Mouse (Mus musculus) forebrain, embryonic 15.5 days (tissue): ENCODE data around the gene Mrpl42. TPM values are rescaled to one million over a fixed set of nuclear protein-coding genes. Genes with fewer than 3 reads are reported as not detected.
"Not testable (repeated sequence)": the region's sequence is repeated elsewhere in the genome, so short reads cannot be mapped to it uniquely, and the experiment has no call there.

Source experiments
- ATAC-seq: fragments of 200-750 bp; cut with Nextera tagmentation; replicated peaks from 2 replicates; pipeline ENCODE4 v1.8.0; 2017; ENCODE audit warnings: mild to moderate bottlenecking, moderate TSS enrichment, moderate library complexity
- H3K27ac ChIP-seq: fragments of 300-500 bp; sonication (generic); replicated peaks from 2 replicates; pipeline ENCODE4 v1.5.1; 2015; ENCODE audit warnings: mild to moderate bottlenecking, inconsistent platforms
- H3K27me3 ChIP-seq: fragments of 300-500 bp; sonication (generic); 2 replicates; pipeline ENCODE4 v1.6.1; 2015; ENCODE audit warnings: inconsistent platforms
- H3K36me3 ChIP-seq: fragments of 300-500 bp; sonication (generic); 2 replicates; pipeline ENCODE4 v1.6.1; 2015; ENCODE audit warnings: mild to moderate bottlenecking, inconsistent platforms
- H3K4me1 ChIP-seq: fragments of 300-500 bp; sonication (generic); 2 replicates; pipeline ENCODE4 v1.6.1; 2015; ENCODE audit warnings: inconsistent platforms
- H3K4me2 ChIP-seq: fragments of 300-500 bp; sonication (generic); replicated peaks from 2 replicates; pipeline ENCODE4 v1.6.1; 2015; ENCODE audit warnings: mild to moderate bottlenecking, inconsistent platforms
- H3K4me3 ChIP-seq: fragments of 300-500 bp; sonication (generic); 2 replicates; pipeline ENCODE4 v1.5.1; 2015; ENCODE audit warnings: mild to moderate bottlenecking, inconsistent platforms
- H3K9ac ChIP-seq: fragments of 300-500 bp; sonication (generic); replicated peaks from 2 replicates; pipeline ENCODE4 v1.6.1; 2015; ENCODE audit warnings: mild to moderate bottlenecking, inconsistent platforms
- H3K9me3 ChIP-seq: fragments of 300-500 bp; sonication (generic); 2 replicates; pipeline ENCODE4 v1.6.1; 2016; ENCODE audit warnings: inconsistent platforms
- WGBS: fragments of 180-500 bp; shearing (Covaris S2); methylation state at CpG from one replicate; pipeline ENCODE4 v1.1.7; 2015; ENCODE audit warnings: mixed read lengths; 5-methylcytosine and 5-hydroxymethylcytosine counted together
- polyA plus RNA-seq: library from polyadenylated mRNA; unstranded; fragments of >200 nt; fragmentation: Nextera tagmentation; extraction: Ambion mirVana; gene quantifications from 2 replicates; pipeline ENCODE4 v1.2.1, GENCODE M21; 2015

The Mrpl42 gene
- polyA plus RNA-seq, result 232 and 246 TPM in 2 replicates

DNA sequence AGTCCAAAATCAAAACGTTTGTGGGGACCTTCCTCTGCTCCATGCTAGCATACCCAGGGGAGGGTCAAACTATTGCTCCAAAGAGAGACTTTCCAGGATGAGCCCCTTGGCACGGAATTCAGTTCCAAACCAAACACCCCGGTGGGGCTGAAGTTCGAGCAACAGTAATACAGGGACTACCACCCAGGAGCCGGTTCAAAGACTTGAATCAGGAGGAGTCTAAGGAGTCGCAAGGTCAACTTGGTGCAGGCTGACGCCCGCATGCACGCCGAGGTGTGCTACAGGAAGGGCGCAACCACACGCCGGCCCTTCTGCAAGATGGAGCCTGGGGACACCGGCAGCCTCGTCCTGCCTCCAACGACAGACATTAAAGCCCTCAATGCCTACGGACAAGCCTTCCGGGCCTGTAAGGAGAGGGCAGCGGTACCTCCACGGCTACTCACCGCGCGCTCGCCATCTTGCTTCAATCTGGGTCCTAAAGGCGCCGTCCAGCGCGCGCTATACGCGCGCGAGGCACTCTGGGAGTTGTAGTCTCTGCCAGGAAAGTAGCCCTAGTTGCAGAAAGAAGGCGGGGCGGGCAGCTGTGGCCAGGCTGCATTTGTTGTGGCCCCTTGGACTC lies at the start of gene Mrpl42:
Gene Mrpl42 (minus strand): TSS at position 478 of the 619 bp plus-strand sequence.
- Histone ChIP-seq H3K27me3 (no peaks in the 10 kb centered on the region), H3K4me2 (peak within 1 kb of the TSS; percentile 63), H3K4me3 (peak within 1 kb of the TSS; percentile 87), H3K27ac (peak within 1 kb of the TSS; percentile 88), H3K9me3 (no peaks in the 10 kb centered on the region), H3K36me3 (peaks cover 9% of the 10 kb centered on the region; the same call in 1 of the 2 replicates), H3K9ac (peak within 1 kb of the TSS; percentile 86), H3K4me1 (peaks cover 12% of the 10 kb centered on the region)
- WGBS, result under 1% methylated on average over 35 of the region's 35 CpGs
- ATAC-seq, result peak; percentile 97

DNA sequence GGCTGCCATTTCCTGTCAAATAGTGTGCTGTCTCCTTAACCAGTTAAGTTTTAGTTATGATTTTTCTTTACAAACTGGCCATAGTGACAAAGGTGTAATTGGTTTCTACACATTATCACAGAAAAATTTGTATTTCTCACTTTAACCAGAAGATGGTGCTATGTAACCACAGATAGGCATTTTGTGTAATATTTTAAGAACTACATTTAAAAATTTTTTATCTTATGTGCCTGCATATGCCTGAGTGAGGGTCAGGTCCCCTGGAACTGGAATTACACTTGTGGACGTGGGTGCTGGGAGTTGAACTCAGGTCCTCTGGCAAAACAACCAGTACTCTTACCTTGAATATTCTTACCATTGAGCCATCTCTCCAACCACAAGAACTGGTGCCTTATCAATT lies 48.8 kb upstream of the Mrpl42 start:
- Histone ChIP-seq H3K4me2 (no peak overlapping the region), H3K9ac (no peak overlapping the region), H3K4me1 (peaks cover 6% of the 10 kb centered on the region; the same call in 1 of the 2 replicates), H3K9me3 (no peaks in the 10 kb centered on the region), H3K27ac (no peak overlapping the region; the same call in 1 of the 2 replicates), H3K4me3 (no peak overlapping the region), H3K36me3 (peaks cover 22% of the 10 kb centered on the region), H3K27me3 (no peaks in the 10 kb centered on the region)
- 60% methylated on average over 1 of the region's 1 CpGs for WGBS
- no peak for ATAC-seq

DNA sequence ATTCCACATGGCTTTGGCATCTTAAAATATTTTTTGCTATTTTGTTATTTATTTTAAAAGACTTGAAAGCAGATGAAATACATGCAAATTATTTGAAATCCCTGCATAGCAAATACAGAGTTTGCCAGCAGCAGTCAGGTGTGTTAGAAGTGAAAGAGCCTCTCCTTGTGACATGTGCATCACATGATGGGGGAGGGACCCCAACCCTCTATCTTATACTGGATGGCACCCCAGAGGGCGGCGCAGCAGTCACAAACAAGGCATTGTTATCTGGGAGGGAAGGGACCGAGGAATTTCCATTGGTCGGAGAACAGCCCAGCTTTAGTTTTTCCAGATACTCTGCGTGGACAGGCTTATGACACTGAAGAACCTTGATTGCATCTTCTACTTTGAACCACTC lies 47.3 kb upstream of the Mrpl42 start:
- peaks cover 12% of the 10 kb centered on the region for H3K4me1 ChIP-seq
- ATAC-seq, H3K9me3 ChIP-seq: not testable (repeated sequence)

DNA sequence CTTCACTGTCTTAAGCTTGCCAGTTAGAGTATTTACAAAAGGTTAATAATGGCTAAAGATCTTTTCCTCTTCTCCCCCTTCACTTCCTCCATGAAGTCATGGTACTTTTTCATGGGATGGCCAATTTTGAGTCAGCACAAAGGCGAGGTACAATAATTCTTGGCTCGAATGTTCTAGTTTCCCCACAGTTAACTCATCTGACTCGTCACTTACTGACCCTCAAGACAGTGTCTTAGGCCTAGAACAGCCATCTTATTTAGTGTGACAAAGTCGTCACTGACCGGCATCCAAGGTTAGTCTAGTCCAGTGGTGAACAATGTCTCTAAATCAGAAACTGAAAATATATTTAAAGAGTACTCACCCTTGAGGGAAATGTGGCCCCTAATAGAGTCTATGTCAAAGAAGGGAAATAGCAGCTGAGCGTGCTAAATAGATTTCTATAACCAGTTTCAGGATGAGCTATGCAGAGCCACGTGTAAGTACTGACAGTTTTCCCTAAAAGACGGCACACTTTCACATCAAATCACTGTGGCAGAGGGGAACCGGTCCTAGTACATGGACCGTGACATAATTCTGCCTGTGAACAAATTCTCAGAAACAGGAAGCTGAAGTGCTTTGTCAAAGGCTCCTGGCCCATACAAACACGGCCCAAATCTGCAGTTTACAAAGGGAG lies 46.5 kb upstream of the Mrpl42 start:
- no peak overlapping the region for H3K4me3 ChIP-seq
- H3K4me2 ChIP-seq, result no peak overlapping the region
- ATAC-seq, result no peak
- H3K27me3 ChIP-seq, result no peaks in the 10 kb centered on the region
- no peaks in the 10 kb centered on the region for H3K9me3 ChIP-seq
- WGBS, result 86% methylated on average over 11 of the region's 11 CpGs
- H3K27ac ChIP-seq, result no peak overlapping the region
- H3K4me1 ChIP-seq, result peaks cover 14% of the 10 kb centered on the region
- peaks cover 31% of the 10 kb centered on the region for H3K36me3 ChIP-seq
- H3K9ac ChIP-seq, result no peak overlapping the region

More for the DNA sequence above, 47.3 kb upstream of the Mrpl42 start:
- H3K9ac ChIP-seq, H3K27me3 ChIP-seq, H3K4me2 ChIP-seq, H3K4me3 ChIP-seq, H3K27ac ChIP-seq: not testable (repeated sequence)
- peaks cover 29% of the 10 kb centered on the region for H3K36me3 ChIP-seq
- WGBS, result 51% methylated on average over 5 of the region's 5 CpGs

DNA sequence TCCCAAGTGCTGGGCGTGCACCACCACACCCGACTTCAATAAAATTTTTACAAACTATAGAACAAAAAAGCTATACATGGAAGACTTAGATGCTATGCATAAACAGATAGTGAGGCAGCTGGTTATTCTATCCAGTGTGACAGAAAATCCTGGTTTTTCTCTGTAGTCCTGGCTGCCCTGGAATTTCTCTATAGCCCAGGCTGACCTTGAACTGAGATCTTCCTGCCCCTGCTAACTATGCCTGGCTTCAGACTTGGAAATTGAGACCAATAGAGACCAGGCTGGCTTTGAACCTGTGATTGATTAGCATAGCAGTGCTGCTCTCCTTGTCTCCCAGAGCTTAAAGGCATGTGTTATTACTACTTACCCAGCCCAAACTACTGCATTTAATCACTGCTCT lies 44.4 kb upstream of the Mrpl42 start:
- no peak for ATAC-seq
- no peak overlapping the region for H3K27ac ChIP-seq
- WGBS, result 93% methylated on average over 2 of the region's 2 CpGs
- H3K4me3 ChIP-seq, result no peak overlapping the region
- peaks cover 8% of the 10 kb centered on the region; the same call in 1 of the 2 replicates for H3K4me1 ChIP-seq
- H3K9me3 ChIP-seq, result no peaks in the 10 kb centered on the region
- H3K9ac ChIP-seq, result no peak overlapping the region
- H3K4me2 ChIP-seq, result no peak overlapping the region
- H3K27me3 ChIP-seq, result no peaks in the 10 kb centered on the region
- peaks cover 34% of the 10 kb centered on the region for H3K36me3 ChIP-seq

DNA sequence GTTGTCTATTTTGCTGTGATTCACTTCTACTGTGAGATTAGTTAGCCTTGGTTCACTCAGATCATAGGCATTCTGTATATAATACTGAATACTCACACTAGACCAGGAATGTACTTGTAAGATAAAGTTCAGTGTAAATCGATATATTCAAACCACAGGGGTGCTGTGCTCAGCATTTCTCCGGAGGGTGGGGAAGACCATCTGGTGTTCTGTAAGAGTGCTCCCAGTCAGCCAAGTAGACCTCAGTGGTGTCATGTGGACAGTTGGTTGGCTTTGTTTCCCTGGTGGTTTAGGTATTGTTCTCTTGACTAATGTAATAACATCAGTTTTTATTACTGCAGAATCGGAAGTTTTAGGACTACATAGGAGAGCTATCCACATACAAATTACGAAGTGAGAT lies 43.3 kb upstream of the Mrpl42 start:
- peaks cover 8% of the 10 kb centered on the region; the same call in 1 of the 2 replicates for H3K4me1 ChIP-seq
- H3K9ac ChIP-seq, result no peak overlapping the region
- H3K4me3 ChIP-seq, result no peak overlapping the region
- 65% methylated on average over 4 of the region's 4 CpGs for WGBS
- H3K27ac ChIP-seq, result peak overlapping the region; percentile 11; the same call in 1 of the 2 replicates
- H3K36me3 ChIP-seq, result peaks cover 34% of the 10 kb centered on the region
- ATAC-seq, result no peak
- H3K27me3 ChIP-seq, result no peaks in the 10 kb centered on the region
- no peaks in the 10 kb centered on the region for H3K9me3 ChIP-seq
- H3K4me2 ChIP-seq, result no peak overlapping the region

GRCm38 (mm10) chr10:95544651-95545050 lies 42.9 kb upstream of the Mrpl42 start:
- no peaks in the 10 kb centered on the region for H3K9me3 ChIP-seq
- ATAC-seq, result no peak
- peaks cover 8% of the 10 kb centered on the region; the same call in 1 of the 2 replicates for H3K4me1 ChIP-seq
- H3K36me3 ChIP-seq, result peaks cover 32% of the 10 kb centered on the region
- no peak overlapping the region for H3K9ac ChIP-seq
- no peaks in the 10 kb centered on the region for H3K27me3 ChIP-seq
- H3K4me2 ChIP-seq, result no peak overlapping the region
- H3K27ac ChIP-seq, result peak overlapping the region; percentile 11; the same call in 1 of the 2 replicates
- WGBS, result 55% methylated on average over 2 of the region's 2 CpGs
- H3K4me3 ChIP-seq, result no peak overlapping the region

GRCm38 (mm10) chr10:95544004-95544403 lies 42.3 kb upstream of the Mrpl42 start:
- H3K9me3 ChIP-seq, result no peaks in the 10 kb centered on the region
- H3K4me1 ChIP-seq, result peaks cover 8% of the 10 kb centered on the region; the same call in 1 of the 2 replicates
- ATAC-seq, result no peak
- no peak overlapping the region for H3K9ac ChIP-seq
- no peak overlapping the region for H3K4me2 ChIP-seq
- no peaks in the 10 kb centered on the region for H3K27me3 ChIP-seq
- H3K27ac ChIP-seq, result no peak overlapping the region
- H3K36me3 ChIP-seq, result peaks cover 28% of the 10 kb centered on the region
- H3K4me3 ChIP-seq, result no peak overlapping the region

- Histone ChIP-seq H3K27me3 (no peaks in the 10 kb centered on the region), H3K27ac (no peak overlapping the region), H3K9me3 (no peaks in the 10 kb centered on the region), H3K4me1 (peaks cover 8% of the 10 kb centered on the region; the same call in 1 of the 2 replicates), H3K4me2 (no peak overlapping the region), H3K9ac (no peak overlapping the region), H3K36me3 (peaks cover 24% of the 10 kb centered on the region), H3K4me3 (no peak overlapping the region)
- 84% methylated on average over 2 of the region's 2 CpGs for WGBS
- ATAC-seq, result no peak
These were observed 41.6 kb upstream of the Mrpl42 start for GRCm38 (mm10) chr10:95543377-95543776.

DNA sequence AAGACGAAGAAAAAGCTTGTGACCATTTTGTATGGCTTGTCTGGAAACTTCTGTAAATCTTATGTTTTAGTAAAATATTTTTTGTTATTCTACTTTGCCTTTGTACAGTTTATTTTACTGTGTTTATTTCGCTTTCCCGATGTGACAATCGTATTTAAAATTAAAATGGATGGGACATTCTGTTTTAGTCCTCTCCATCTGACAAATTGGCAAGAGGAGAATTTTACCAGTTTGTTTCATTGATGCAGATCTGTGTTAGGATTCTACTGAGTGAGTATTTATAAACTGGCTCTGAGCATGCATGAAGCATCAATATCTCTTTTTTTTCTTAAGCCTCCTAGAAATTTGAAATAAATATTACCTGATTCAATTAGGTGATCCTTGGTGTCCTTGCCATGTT lies 41.2 kb upstream of the Mrpl42 start:
- no peak overlapping the region for H3K4me2 ChIP-seq
- no peaks in the 10 kb centered on the region for H3K9me3 ChIP-seq
- H3K36me3 ChIP-seq, result peaks cover 20% of the 10 kb centered on the region
- no peak overlapping the region for H3K9ac ChIP-seq
- peaks cover 8% of the 10 kb centered on the region; the same call in 1 of the 2 replicates for H3K4me1 ChIP-seq
- no peak overlapping the region for H3K4me3 ChIP-seq
- WGBS, result 90% methylated on average over 4 of the region's 4 CpGs
- ATAC-seq, result no peak
- no peaks in the 10 kb centered on the region for H3K27me3 ChIP-seq
- H3K27ac ChIP-seq, result no peak overlapping the region

GRCm38 (mm10) chr10:95539841-95540240 lies 38.1 kb upstream of the Mrpl42 start:
- H3K9ac ChIP-seq, result no peak overlapping the region
- no peak for ATAC-seq
- peaks cover 9% of the 10 kb centered on the region for H3K36me3 ChIP-seq
- 93% methylated on average over 3 of the region's 3 CpGs for WGBS
- H3K27me3 ChIP-seq, result no peaks in the 10 kb centered on the region
- H3K4me2 ChIP-seq, result no peak overlapping the region
- no peak overlapping the region for H3K27ac ChIP-seq
- H3K9me3 ChIP-seq, result no peaks in the 10 kb centered on the region
- H3K4me3 ChIP-seq, result no peak overlapping the region
- peaks cover 6% of the 10 kb centered on the region; the same call in 1 of the 2 replicates for H3K4me1 ChIP-seq

DNA sequence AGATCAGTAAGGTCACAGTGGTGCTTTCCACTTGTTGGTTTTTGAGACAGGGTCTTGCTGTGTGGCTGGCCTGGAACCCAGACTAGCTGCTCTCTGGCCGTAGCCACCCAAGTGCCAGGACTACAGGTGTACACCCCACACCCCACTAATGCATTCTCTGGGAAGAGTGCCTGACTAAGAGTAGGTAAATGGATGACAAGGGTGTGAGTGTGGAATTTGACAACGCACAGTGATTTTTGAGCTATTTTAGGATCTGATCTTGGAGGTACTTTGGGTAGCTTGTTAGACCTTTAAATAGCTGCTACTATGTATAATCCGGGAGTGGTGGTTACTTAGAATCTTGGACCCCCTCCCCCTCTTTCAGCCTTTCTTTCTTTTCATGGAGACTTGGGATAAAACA lies 37.5 kb upstream of the Mrpl42 start:
- Histone ChIP-seq H3K4me3 (no peak overlapping the region), H3K27me3 (no peaks in the 10 kb centered on the region), H3K4me2 (no peak overlapping the region), H3K9me3 (no peaks in the 10 kb centered on the region), H3K27ac (no peak overlapping the region), H3K9ac (no peak overlapping the region), H3K36me3 (peaks cover 7% of the 10 kb centered on the region), H3K4me1 (0 out of 2 replicates have a peak, but pooled peaks cover 2% of the 10 kb centered on the region)
- ATAC-seq, result no peak
- whole genome bisulfite sequencing, result 83% methylated on average over 3 of the region's 3 CpGs
